Mouse (Mus musculus) frontal cortex, adult 2 months (tissue): ENCODE measurements around the gene Hnrnph1. TPM values are rescaled to one million over a fixed set of nuclear protein-coding genes. Genes with fewer than 3 reads are reported as not detected.
"Not testable (repeated sequence)": the region's sequence is repeated elsewhere in the genome, so short reads cannot be mapped to it uniquely, and the experiment has no call there.

Experiments used
- DNase-seq, 2 experiments: peaks; one replicate each; pipeline ENCODE4 v3.0.0; 2022; ENCODE audit warnings: low spot score in 1 of 2; ENCODE audit errors: extremely low spot score in 1 of 2
- polyA plus RNA-seq: library from polyadenylated mRNA; depleted of rRNA; stranded (reverse); fragments of >200 nt; gene quantifications from 2 replicates; pipeline ENCODE4 v1.2.3, GENCODE M21; 2012; rRNA removed

Hnrnph1 gene
- 327 and 365 TPM in 2 replicates for polyA plus RNA-seq

- DNase-seq: peak; percentile 98 to 99
Measured at GRCm38 (mm10) chr11:50376911-50377891, at the start of gene Hnrnph1. TSS of gene Hnrnph1 (plus strand) at chr11:50376990.

- no peak for DNase-seq
Measured at GRCm38 (mm10) chr11:50328075-50328625, 48.6 kb upstream of the Hnrnph1 start.

GRCm38 (mm10) chr11:50329378-50329777 is 47.4 kb upstream of the Hnrnph1 start:
- no peak for DNase-seq

- no peak for DNase-seq
Measured at GRCm38 (mm10) chr11:50333181-50333580, 43.6 kb upstream of the Hnrnph1 start.

- no peak for DNase-seq
Measured at GRCm38 (mm10) chr11:50336126-50336525, 40.7 kb upstream of the Hnrnph1 start.

GRCm38 (mm10) chr11:50336891-50337290 is 39.9 kb upstream of the Hnrnph1 start:
- DNase-seq: no peak

GRCm38 (mm10) chr11:50345486-50345885 is 31.3 kb upstream of the Hnrnph1 start:
- no peak for DNase-seq

- DNase-seq: no peak
Measured at GRCm38 (mm10) chr11:50346256-50347032, 30.3 kb upstream of the Hnrnph1 start.

- DNase-seq: no peak
Measured at GRCm38 (mm10) chr11:50352177-50352576, 24.6 kb upstream of the Hnrnph1 start.

GRCm38 (mm10) chr11:50354162-50354561 is 22.6 kb upstream of the Hnrnph1 start, which contains the start of gene Cby3:
TSS of gene Cby3 (plus strand) at chr11:50354462.
- DNase-seq: no peak

GRCm38 (mm10) chr11:50354851-50355250 is 21.9 kb upstream of the Hnrnph1 start:
- DNase-seq: no peak

GRCm38 (mm10) chr11:50355395-50355794 is 21.4 kb upstream of the Hnrnph1 start:
- no peak for DNase-seq

- DNase-seq: peak; percentile 26 to 61
Measured at GRCm38 (mm10) chr11:50358950-50359861, 17.6 kb upstream of the Hnrnph1 start.

- not testable (repeated sequence) for DNase-seq
Measured at GRCm38 (mm10) chr11:50361282-50361681, 15.5 kb upstream of the Hnrnph1 start.

GRCm38 (mm10) chr11:50364548-50364947 is 12.2 kb upstream of the Hnrnph1 start:
- peak; percentile 67 to 95 for DNase-seq

GRCm38 (mm10) chr11:50365322-50365721 is 11.5 kb upstream of the Hnrnph1 start:
- DNase-seq: no peak

- DNase-seq: no peak
Measured at GRCm38 (mm10) chr11:50367531-50367930, 9.3 kb upstream of the Hnrnph1 start.

GRCm38 (mm10) chr11:50369360-50369911 is 7.4 kb upstream of the Hnrnph1 start:
- DNase-seq: no peak

GRCm38 (mm10) chr11:50370969-50371368 is 5.8 kb upstream of the Hnrnph1 start:
- no peak for DNase-seq
